Mouse (Mus musculus): ENCODE data around the gene Gm45337. TPM values are rescaled to one million over a fixed set of nuclear protein-coding genes. Genes with fewer than 3 reads are reported as not detected.

The Gm45337 gene
- total RNA-seq, 2 experiments from 2014 or later = not detected

- peak within 1 kb of the TSS; percentile 100 for H3K27ac ChIP-seq
- intact Hi-C loops (cut with DNase I) = loop anchor here (2.0 to 5.0 kb wide), 2 partner anchors 33 to 145 kb away; partner anchors contain the start of gene Mob2
- peak within 1 kb of the TSS; percentile 88 for H3K4me3 ChIP-seq
- peak; percentile 28 for TF ChIP-seq CTCF (IDR thresholded peaks at IDR 0.05)
- peak; percentile 95 to 97 for DNase-seq (ENCODE audit: extremely low spot score in 1 of 2, low spot score in 2 of 2)
These were observed 49.0 kb downstream of the Gm45337 start, which contains the start of gene Dusp8 for GRCm38 (mm10) chr7:142095183-142095931. TSS of gene Dusp8 (minus strand) at chr7:142095843.

DNA sequence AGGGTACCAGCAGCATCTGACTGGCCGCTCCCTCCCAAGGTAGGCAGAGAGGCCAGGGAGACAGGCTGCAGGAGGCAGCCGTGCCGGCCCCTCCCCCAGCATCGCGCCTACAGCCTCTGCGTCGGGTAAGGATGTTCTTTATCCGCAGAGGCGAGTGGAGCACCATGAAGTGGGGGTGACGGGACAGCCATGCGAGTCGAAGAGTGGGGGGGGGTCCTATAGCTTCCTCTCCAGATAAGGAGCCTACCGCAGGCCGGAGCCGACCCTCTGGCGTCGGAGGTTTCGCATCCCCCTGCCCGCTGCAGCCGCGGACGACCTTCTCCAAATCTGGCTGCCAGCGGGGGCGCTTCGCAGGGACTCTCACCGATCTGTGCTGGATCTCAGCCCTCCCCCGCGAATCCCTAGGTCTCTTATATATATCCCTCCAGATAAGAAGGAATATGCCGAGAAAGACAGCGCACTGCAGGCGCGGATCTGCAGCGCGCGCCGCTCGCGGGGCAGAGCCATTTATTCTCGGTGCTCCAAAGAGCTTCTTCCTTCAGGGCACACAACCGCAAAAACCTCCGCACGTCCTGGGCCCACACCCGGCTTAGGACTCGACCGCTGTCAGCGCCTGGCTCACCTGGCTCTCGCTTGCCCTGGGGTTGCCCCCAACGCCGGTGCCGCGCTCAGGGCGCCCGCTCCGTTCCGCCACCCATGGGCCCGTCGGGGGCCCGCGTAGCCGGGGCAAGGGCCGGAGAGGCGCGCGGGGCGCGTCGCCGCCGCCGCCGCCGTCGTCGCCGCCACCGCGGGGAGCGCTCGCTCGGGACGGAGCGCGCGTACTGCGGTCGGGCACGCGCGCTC, 49.9 kb downstream of the Gm45337 start:
- Histone ChIP-seq H3K4me3 (peak overlapping the region; percentile 88), H3K27ac (peak overlapping the region; percentile 100)
- intact Hi-C loops (cut with DNase I) = loop anchor here (2.0 to 5.0 kb wide), 2 partner anchors 32 to 144 kb away; partner anchors contain the start of gene Mob2
- DNase-seq (ENCODE audit: extremely low spot score in 1 of 2, low spot score in 2 of 2) = peak; percentile 69 to 79
- TF ChIP-seq CTCF (IDR thresholded peaks at IDR 0.05) = no peak

GRCm38 (mm10) chr7:142093696-142094240, 50.6 kb downstream of the Gm45337 start:
- no peak for TF ChIP-seq CTCF (IDR thresholded peaks at IDR 0.05)
- DNase-seq (ENCODE audit: extremely low spot score in 1 of 2, low spot score in 2 of 2) = no peak
- intact Hi-C loops (cut with DNase I) = loop anchor here (2.0 kb wide), 1 partner anchor 143 kb away; no protein-coding TSS in a partner anchor
- Histone ChIP-seq H3K4me3 (peak overlapping the region; percentile 88), H3K27ac (peak overlapping the region; percentile 100)

Other genes starting within 250 kb of the Gm45337 start
- gene Tollip, start 226.1 kb downstream of the Gm45337 start, total RNA-seq (2021) = 100 to 1,000 TPM; 116 to 132 TPM
- 100 to 1,000 TPM; 223 to 224 TPM for gene Brsk2, start 194.9 kb downstream of the Gm45337 start, total RNA-seq (2021)
- 10 to 100 TPM; 37.6 to 38.7 TPM for gene Mob2, start 83.5 kb downstream of the Gm45337 start, total RNA-seq (2021)
- gene Dusp8, start 48.8 kb downstream of the Gm45337 start, total RNA-seq (2021) = 100 to 1,000 TPM; 153 to 173 TPM
- gene Gm45618, start 23.9 kb downstream of the Gm45337 start, total RNA-seq (2021) = not detected
- not detected for gene Gm39115, start 8.6 kb downstream of the Gm45337 start, total RNA-seq (2021)
- gene Gm29735, start 12.5 kb upstream of the Gm45337 start, total RNA-seq (2021) = not detected
- gene Gm4553, start 21.1 kb upstream of the Gm45337 start, total RNA-seq (2021) = not detected
- gene Krtap5-2, start 31.4 kb upstream of the Gm45337 start, total RNA-seq (2021) = not detected
- not detected for gene Gm10153, start 45.8 kb upstream of the Gm45337 start, total RNA-seq (2021)
- not detected for gene Krtap5-3, start 56.8 kb upstream of the Gm45337 start, total RNA-seq (2021)
- not detected for gene Gm7579, start 67.3 kb upstream of the Gm45337 start, total RNA-seq (2021)
- gene Krtap5-5, start 85.4 kb upstream of the Gm45337 start, total RNA-seq (2021) = not detected
- gene Gm40460, start 96.5 kb upstream of the Gm45337 start, total RNA-seq (2021) = not detected
- gene Gm2431, start 113.7 kb upstream of the Gm45337 start, total RNA-seq (2021) = not detected
- gene Gm4559, start 129.8 kb upstream of the Gm45337 start, total RNA-seq (2021) = not detected
- not detected for gene Krtap5-1, start 152.5 kb upstream of the Gm45337 start, total RNA-seq (2021)
- not detected for gene Krtap5-4, start 158.9 kb upstream of the Gm45337 start, total RNA-seq (2021)
- gene Ifitm10, start 229.1 kb upstream of the Gm45337 start, total RNA-seq (2021) = 10 to 100 TPM; 31.4 to 36.1 TPM
- 1 to 10 TPM; 4.3 to 4.5 TPM for gene Gm49369, start 238.1 kb upstream of the Gm45337 start, total RNA-seq (2021)
- gene Ctsd, start 243.4 kb upstream of the Gm45337 start, total RNA-seq (2021) = 100 to 1,000 TPM; 304 TPM

Measured in left cerebral cortex, adult 2 months (tissue).